Mouse (Mus musculus): ENCODE results near the gene Cmc2.

The Cmc2 gene

DNA sequence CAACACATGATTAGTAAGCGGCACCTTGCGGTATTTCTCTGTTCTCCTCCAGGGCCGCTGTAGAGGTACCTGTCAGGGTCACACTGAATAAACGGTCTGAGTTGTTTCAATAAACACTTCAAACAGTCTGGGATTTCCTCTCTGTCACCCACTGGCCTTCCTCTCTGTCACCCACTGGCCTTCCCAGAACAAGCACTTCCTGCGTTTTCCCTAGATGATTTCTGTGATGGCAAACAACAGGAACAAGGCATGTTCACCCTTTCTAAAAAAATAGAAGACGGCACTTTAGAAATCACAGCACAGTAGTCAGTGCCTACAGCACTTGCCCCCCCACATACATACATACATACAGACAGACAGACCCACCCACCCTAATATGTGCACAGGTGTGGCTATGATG is 25.7 kb downstream of the Cmc2 start:
- peaks cover 40% of the 10 kb centered on the region for H3K36me3 ChIP-seq (ENCODE audit: insufficient read depth, low read length)
- H3K4me3 ChIP-seq (replicated peaks; ENCODE audit: low read length): no peak overlapping the region; the same call in 1 of the 2 replicates
- TF ChIP-seq NANOG (IDR thresholded peaks at IDR 0.05; ENCODE audit: borderline replicate concordance, low read length) (no peak), CTCF (conservative IDR thresholded peaks at IDR 0.05; ENCODE audit: low read length) (no peak), POU5F1 (IDR thresholded peaks at IDR 0.05; ENCODE audit: borderline replicate concordance, low read length) (no peak)
- no peaks in the 10 kb centered on the region for H3K27me3 ChIP-seq (ENCODE audit: insufficient read depth, low read length)
- H3K4me1 ChIP-seq (replicated peaks; ENCODE audit: low read depth, low read length): no peaks in the 10 kb centered on the region
- peaks cover 55% of the 10 kb centered on the region for H3K9me3 ChIP-seq (ENCODE audit: low read length)

DNA sequence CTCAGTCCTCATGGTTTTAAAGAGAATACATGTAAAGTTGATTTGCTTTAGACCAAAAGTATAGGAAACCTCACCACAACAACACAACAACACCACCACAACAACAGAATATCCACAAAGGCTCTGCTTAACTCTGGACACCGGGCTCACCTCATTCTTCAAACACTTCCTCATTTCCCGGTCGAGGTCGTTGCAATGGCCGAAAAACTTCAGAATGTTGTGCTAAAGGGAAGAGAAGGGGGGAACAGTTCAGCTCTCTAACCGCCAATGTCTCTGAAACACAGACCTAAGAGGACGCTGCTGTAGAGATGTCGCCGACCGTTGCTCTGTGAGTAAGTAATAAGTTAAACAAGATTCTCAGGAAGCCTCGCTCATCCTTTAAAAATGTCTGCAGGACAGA is 27.3 kb downstream of the Cmc2 start:
- peaks cover 71% of the 10 kb centered on the region for H3K9me3 ChIP-seq (ENCODE audit: low read length)
- H3K4me3 ChIP-seq (replicated peaks; ENCODE audit: low read length): no peak overlapping the region
- no peak for TF ChIP-seq POU5F1 (IDR thresholded peaks at IDR 0.05; ENCODE audit: borderline replicate concordance, low read length)
- no peaks in the 10 kb centered on the region for H3K27me3 ChIP-seq (ENCODE audit: insufficient read depth, low read length)
- H3K36me3 ChIP-seq (ENCODE audit: insufficient read depth, low read length): peaks cover 55% of the 10 kb centered on the region
- no peaks in the 10 kb centered on the region for H3K4me1 ChIP-seq (replicated peaks; ENCODE audit: low read depth, low read length)

DNA sequence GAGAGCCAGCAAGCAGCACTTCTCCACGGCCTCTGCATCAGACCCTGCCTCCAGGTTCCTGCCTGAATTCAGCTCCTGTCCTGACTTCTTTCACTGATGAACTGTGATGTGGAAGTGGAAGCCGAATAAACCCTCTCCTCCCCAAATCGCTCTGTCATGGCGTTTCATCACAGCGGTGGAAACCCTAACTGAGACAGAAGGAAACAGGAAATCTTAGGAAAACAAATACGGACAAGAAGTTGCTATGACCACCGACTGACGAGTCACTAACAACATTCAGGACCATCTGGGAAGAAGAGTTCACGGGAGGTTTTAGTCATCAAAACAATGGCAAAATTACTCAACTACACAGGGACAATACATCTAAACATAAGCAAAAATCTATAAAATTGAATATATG is 28.6 kb downstream of the Cmc2 start:
- Histone ChIP-seq H3K27me3 (ENCODE audit: insufficient read depth, low read length) (no peaks in the 10 kb centered on the region), H3K9me3 (ENCODE audit: low read length) (peaks cover 83% of the 10 kb centered on the region), H3K36me3 (ENCODE audit: insufficient read depth, low read length) (peaks cover 67% of the 10 kb centered on the region), H3K4me1 (replicated peaks; ENCODE audit: low read depth, low read length) (no peaks in the 10 kb centered on the region), H3K4me3 (replicated peaks; ENCODE audit: low read length) (no peak overlapping the region)
- TF ChIP-seq NANOG (IDR thresholded peaks at IDR 0.05; ENCODE audit: borderline replicate concordance, low read length): no peak
- no peak for TF ChIP-seq POU5F1 (IDR thresholded peaks at IDR 0.05; ENCODE audit: borderline replicate concordance, low read length)
- no peak for TF ChIP-seq CTCF (conservative IDR thresholded peaks at IDR 0.05; ENCODE audit: low read length)

DNA sequence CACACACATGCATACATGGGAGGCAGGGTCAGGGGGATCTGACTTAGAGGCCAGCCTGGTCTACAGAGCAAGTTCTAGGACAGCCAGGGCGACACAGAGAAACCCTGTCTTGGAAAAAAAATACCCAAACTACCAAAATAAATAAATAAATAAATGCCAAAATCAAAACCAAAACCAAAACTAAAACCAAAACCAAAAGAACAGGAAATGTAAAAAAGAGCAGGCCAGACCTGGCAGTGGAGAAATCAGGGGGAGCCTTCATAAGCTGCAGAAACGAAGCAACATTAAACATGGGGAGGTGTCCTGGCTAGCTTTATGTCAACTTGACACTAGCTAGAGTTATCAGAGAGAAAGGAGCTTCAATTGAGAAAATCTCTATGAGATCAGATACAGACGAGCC is 29.1 kb downstream of the Cmc2 start:
- H3K4me3 ChIP-seq (replicated peaks; ENCODE audit: low read length): no peak overlapping the region
- no peak for TF ChIP-seq POU5F1 (IDR thresholded peaks at IDR 0.05; ENCODE audit: borderline replicate concordance, low read length)
- no peak for TF ChIP-seq NANOG (IDR thresholded peaks at IDR 0.05; ENCODE audit: borderline replicate concordance, low read length)
- no peak for TF ChIP-seq CTCF (conservative IDR thresholded peaks at IDR 0.05; ENCODE audit: low read length)

DNA sequence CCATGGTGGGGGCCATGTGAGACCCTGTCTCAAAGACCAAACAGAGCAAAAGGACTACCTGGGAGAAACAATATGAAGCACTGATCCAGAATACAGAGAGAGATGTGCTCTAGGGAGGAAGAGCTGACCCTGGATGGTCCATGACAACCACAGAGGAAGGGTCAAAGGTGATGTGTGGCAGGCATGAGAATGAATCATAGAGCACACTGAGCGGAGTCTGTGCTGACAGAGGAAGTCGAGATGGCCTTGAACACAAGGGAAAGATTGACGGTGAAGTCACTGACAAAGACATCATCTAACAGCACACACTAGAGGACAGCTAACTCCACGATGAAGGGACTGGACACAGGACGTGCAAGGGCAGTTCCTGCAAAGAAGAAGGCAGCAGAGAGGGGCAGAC is 29.8 kb downstream of the Cmc2 start:
- Histone ChIP-seq H3K36me3 (ENCODE audit: insufficient read depth, low read length) (peaks cover 67% of the 10 kb centered on the region), H3K4me3 (replicated peaks; ENCODE audit: low read length) (no peak overlapping the region), H3K27me3 (ENCODE audit: insufficient read depth, low read length) (no peaks in the 10 kb centered on the region), H3K9me3 (ENCODE audit: low read length) (peaks cover 95% of the 10 kb centered on the region), H3K4me1 (replicated peaks; ENCODE audit: low read depth, low read length) (no peaks in the 10 kb centered on the region)
- no peak for TF ChIP-seq NANOG (IDR thresholded peaks at IDR 0.05; ENCODE audit: borderline replicate concordance, low read length)
- no peak for TF ChIP-seq CTCF (conservative IDR thresholded peaks at IDR 0.05; ENCODE audit: low read length)
- no peak for TF ChIP-seq POU5F1 (IDR thresholded peaks at IDR 0.05; ENCODE audit: borderline replicate concordance, low read length)

More for the DNA sequence above, 29.1 kb downstream of the Cmc2 start:
- peaks cover 67% of the 10 kb centered on the region for H3K36me3 ChIP-seq (ENCODE audit: insufficient read depth, low read length)
- no peaks in the 10 kb centered on the region for H3K4me1 ChIP-seq (replicated peaks; ENCODE audit: low read depth, low read length)
- peaks cover 88% of the 10 kb centered on the region for H3K9me3 ChIP-seq (ENCODE audit: low read length)
- H3K27me3 ChIP-seq (ENCODE audit: insufficient read depth, low read length): no peaks in the 10 kb centered on the region

DNA sequence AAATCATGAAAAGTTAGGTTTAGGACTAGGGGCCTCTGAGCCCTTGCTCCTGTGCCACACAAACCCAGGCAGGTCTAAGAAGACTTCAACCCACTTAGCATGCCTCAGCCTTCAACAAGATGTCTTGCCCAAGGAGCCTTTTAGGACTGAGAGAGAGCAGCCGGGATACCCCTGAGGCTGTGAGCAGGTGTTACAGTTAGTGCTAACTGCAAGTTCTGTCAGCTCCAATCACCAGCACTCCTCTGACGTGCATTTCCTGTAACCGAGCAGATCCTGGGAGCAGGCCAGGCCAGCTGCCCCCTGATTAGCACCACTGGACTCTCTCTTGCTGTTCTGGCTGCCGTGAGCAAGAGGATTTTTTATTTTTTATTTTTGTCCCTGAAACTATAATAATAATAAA is 33.4 kb downstream of the Cmc2 start:
- peaks cover 49% of the 10 kb centered on the region for H3K36me3 ChIP-seq (ENCODE audit: insufficient read depth, low read length)
- H3K9me3 ChIP-seq (ENCODE audit: low read length): peaks cover 82% of the 10 kb centered on the region
- TF ChIP-seq POU5F1 (IDR thresholded peaks at IDR 0.05; ENCODE audit: borderline replicate concordance, low read length): no peak
- TF ChIP-seq NANOG (IDR thresholded peaks at IDR 0.05; ENCODE audit: borderline replicate concordance, low read length): no peak
- no peak for TF ChIP-seq CTCF (conservative IDR thresholded peaks at IDR 0.05; ENCODE audit: low read length)
- no peak overlapping the region for H3K4me3 ChIP-seq (replicated peaks; ENCODE audit: low read length)
- no peaks in the 10 kb centered on the region for H3K27me3 ChIP-seq (ENCODE audit: insufficient read depth, low read length)
- no peaks in the 10 kb centered on the region for H3K4me1 ChIP-seq (replicated peaks; ENCODE audit: low read depth, low read length)

DNA sequence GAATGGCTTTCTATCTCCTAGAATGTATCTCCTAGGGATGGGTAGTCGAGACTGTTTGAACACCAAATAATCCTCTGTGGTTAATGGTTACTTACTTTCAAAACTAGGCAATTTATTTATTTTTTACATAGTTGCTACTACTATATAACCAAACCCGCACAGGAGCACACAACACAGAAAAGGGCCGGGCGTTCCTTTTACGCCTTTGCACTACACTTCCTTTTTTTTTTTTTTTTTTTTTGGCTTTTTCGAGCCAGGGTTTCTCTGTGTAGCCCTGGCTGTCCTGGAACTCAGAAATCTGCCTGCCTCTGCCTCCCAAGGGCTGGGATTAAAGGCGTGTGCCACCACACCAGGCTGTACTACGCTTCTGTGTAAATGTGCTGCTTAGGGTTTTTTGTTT is 39.9 kb downstream of the Cmc2 start:
- TF ChIP-seq POU5F1 (IDR thresholded peaks at IDR 0.05; ENCODE audit: borderline replicate concordance, low read length): no peak
- TF ChIP-seq NANOG (IDR thresholded peaks at IDR 0.05; ENCODE audit: borderline replicate concordance, low read length): no peak
- no peak for TF ChIP-seq CTCF (conservative IDR thresholded peaks at IDR 0.05; ENCODE audit: low read length)
- no peaks in the 10 kb centered on the region for H3K27me3 ChIP-seq (ENCODE audit: insufficient read depth, low read length)
- peaks cover 20% of the 10 kb centered on the region for H3K9me3 ChIP-seq (ENCODE audit: low read length)
- no peaks in the 10 kb centered on the region for H3K4me1 ChIP-seq (replicated peaks; ENCODE audit: low read depth, low read length)
- no peak overlapping the region for H3K4me3 ChIP-seq (replicated peaks; ENCODE audit: low read length)
- H3K36me3 ChIP-seq (ENCODE audit: insufficient read depth, low read length): no peaks in the 10 kb centered on the region

DNA sequence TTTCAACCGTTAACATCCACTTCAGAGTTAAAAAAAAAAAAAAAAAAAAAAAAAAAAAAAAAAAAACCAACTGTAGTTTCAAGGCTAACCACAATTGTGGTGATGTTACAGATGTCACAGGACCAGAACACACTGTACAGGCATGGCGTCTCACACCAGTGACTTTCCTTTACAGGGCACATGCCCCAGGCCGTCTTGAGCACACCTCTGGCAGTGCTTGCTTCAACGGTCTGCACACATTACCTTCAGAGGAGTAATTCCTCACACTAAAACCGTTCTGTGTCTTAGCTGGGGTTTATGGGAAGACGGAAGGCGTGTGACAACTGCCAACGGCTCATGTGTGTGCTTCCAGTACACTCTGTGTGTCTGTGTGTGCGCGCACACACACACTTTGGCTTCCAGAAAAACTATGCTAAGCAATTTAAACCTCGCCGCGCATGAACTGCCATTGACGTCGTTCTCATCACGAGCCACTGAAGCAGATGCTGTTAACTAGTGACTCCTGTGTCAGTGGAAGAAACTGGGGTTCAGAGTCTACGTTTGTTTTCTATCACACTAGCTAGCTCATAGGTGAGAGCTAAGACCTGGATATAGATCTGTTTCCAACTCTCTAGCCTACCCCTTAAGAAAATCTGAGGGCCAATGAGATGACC is 45.3 kb downstream of the Cmc2 start:
- Histone ChIP-seq H3K9me3 (ENCODE audit: low read length) (no peaks in the 10 kb centered on the region), H3K4me3 (replicated peaks; ENCODE audit: low read length) (no peak overlapping the region), H3K27me3 (ENCODE audit: insufficient read depth, low read length) (peaks cover 5% of the 10 kb centered on the region; the same call in 1 of the 2 replicates), H3K4me1 (replicated peaks; ENCODE audit: low read depth, low read length) (peaks cover 13% of the 10 kb centered on the region), H3K36me3 (ENCODE audit: insufficient read depth, low read length) (no peaks in the 10 kb centered on the region)
- TF ChIP-seq NANOG (IDR thresholded peaks at IDR 0.05; ENCODE audit: borderline replicate concordance, low read length): no peak
- TF ChIP-seq CTCF (conservative IDR thresholded peaks at IDR 0.05; ENCODE audit: low read length): no peak
- TF ChIP-seq POU5F1 (IDR thresholded peaks at IDR 0.05; ENCODE audit: borderline replicate concordance, low read length): no peak

DNA sequence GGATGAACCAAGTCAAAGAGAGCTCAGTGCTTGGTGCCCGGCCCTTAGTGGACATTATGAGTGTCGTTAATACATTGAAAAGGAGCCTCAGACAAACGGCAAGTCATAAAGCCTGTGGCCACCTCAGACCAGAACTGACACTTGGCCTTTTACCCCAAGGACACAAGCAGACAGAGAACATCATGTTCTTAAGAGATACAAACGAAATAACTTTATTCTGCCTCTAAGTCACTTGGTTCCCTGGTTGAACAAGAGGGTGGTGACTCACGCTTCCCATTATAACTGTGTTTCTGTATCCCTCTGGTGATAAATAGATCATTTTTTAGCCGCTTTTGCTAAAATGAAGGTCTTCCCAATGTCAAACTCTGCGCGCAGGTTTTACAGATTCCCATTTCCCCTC is 47.3 kb downstream of the Cmc2 start:
- Histone ChIP-seq H3K9me3 (ENCODE audit: low read length) (no peaks in the 10 kb centered on the region), H3K36me3 (ENCODE audit: insufficient read depth, low read length) (no peaks in the 10 kb centered on the region), H3K4me3 (replicated peaks; ENCODE audit: low read length) (no peak overlapping the region), H3K4me1 (replicated peaks; ENCODE audit: low read depth, low read length) (peaks cover 13% of the 10 kb centered on the region), H3K27me3 (ENCODE audit: insufficient read depth, low read length) (peaks cover 9% of the 10 kb centered on the region)
- TF ChIP-seq POU5F1 (IDR thresholded peaks at IDR 0.05; ENCODE audit: borderline replicate concordance, low read length) (no peak), CTCF (conservative IDR thresholded peaks at IDR 0.05; ENCODE audit: low read length) (no peak), NANOG (IDR thresholded peaks at IDR 0.05; ENCODE audit: borderline replicate concordance, low read length) (no peak)
